Mouse (Mus musculus): ENCODE measurements around the gene Tchp. TPM values are rescaled to one million over a fixed set of nuclear protein-coding genes. Genes with fewer than 3 reads are reported as not detected.

The Tchp gene
- polyA plus RNA-seq, 1 experiment from 2014 or later: 21.5 TPM

DNA sequence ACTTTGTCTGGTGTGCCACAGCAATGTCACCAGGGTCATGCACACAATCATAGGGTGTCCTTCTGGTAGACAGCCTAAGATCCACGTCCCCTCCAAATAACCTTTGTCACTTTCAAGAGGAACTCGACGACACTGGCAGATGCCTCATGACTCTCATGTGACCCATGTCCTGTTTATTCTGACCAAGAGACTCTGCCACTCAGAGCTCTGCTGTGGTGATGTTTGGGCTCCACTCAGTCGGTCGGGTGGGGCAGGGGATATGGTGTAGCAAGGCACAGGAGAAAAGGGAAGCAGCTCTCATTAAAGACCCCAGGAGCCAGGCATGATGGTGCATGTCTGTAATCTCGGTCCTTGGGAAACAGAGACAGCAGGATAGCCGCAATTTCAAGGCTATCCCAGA is 8.5 kb upstream of the Tchp start:
- ATAC-seq (ENCODE audit: low FRiP score, low read depth): no peak
- H3K4me1 ChIP-seq: no peaks in the 10 kb centered on the region
- 74% methylated on average over 7 of the region's 7 CpGs for WGBS
- H3K9ac ChIP-seq (replicated peaks): no peak overlapping the region
- H3K4me3 ChIP-seq: no peak overlapping the region
- H3K27ac ChIP-seq (replicated peaks): no peak overlapping the region
- no peaks in the 10 kb centered on the region for H3K36me3 ChIP-seq
- peaks cover 8% of the 10 kb centered on the region; the same call in 1 of the 2 replicates for H3K27me3 ChIP-seq
- H3K4me2 ChIP-seq (replicated peaks): no peak overlapping the region
- H3K9me3 ChIP-seq: no peaks in the 10 kb centered on the region

GRCm38 (mm10) chr5:114702403-114703392 is 4.9 kb upstream of the Tchp start:
- H3K9ac ChIP-seq (replicated peaks): no peak overlapping the region
- 64% methylated on average over 14 of the region's 14 CpGs for WGBS

DNA sequence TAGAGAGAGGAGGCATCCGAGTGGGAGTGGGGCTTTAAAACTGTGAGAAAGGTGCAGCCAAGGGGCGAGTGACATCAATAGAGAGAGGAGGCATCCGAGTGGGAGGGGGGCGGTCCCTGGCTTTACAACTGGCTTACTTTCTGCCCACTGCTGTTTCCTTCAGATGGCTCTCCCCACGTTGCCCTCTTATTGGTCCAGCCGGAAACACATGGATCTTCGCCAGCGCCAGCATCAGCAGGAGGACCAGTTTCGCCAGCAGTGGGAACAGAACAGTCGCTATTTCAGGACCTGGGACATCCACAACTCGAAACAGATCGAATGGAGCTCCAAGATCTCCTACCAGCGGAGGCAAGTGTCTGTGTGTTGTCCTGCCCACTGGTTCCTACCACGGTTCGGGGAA is 931 bp downstream of the Tchp start:
- no peak for ATAC-seq (ENCODE audit: low FRiP score, low read depth)
- peaks cover 8% of the 10 kb centered on the region for H3K4me1 ChIP-seq
- H3K4me3 ChIP-seq: peak overlapping the region; percentile 90
- no peak overlapping the region for H3K27ac ChIP-seq (replicated peaks)
- no peaks in the 10 kb centered on the region for H3K9me3 ChIP-seq
- WGBS: 58% methylated on average over 15 of the region's 15 CpGs
- H3K27me3 ChIP-seq: peaks cover 5% of the 10 kb centered on the region; the same call in 1 of the 2 replicates
- peaks cover 43% of the 10 kb centered on the region for H3K36me3 ChIP-seq
- H3K4me2 ChIP-seq (replicated peaks): peak overlapping the region; percentile 81
- H3K9ac ChIP-seq (replicated peaks): peak overlapping the region; percentile 78

More at GRCm38 (mm10) chr5:114702403-114703392, 4.9 kb upstream of the Tchp start:
- Histone ChIP-seq H3K36me3 (no peaks in the 10 kb centered on the region), H3K9me3 (no peaks in the 10 kb centered on the region), H3K4me2 (replicated peaks) (no peak overlapping the region), H3K27ac (replicated peaks) (no peak overlapping the region), H3K4me1 (no peaks in the 10 kb centered on the region), H3K27me3 (peaks cover 8% of the 10 kb centered on the region; the same call in 1 of the 2 replicates), H3K4me3 (no peak overlapping the region)
- ATAC-seq (ENCODE audit: low FRiP score, low read depth): no peak

DNA sequence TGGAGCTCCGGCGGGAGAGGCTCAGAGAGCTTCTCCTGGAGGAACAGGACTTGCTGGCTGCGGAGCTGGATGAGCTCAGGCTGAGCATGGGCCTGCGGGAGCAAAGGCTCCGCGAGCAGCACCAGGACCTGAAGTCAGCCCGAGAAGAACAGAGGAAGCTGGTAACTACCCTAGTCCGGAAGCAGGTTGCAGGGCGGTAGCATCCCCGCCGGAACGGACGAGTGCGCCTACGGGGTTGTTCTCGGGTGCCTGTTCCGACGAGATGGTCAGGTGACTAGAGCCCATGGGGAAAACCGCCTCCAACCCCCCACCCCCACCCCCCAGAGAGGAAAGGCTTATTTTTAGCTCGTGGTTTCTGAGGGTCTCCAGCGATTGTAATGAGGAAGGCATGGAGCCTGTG is 1.8 kb downstream of the Tchp start:
- no peaks in the 10 kb centered on the region for H3K9me3 ChIP-seq
- H3K4me1 ChIP-seq: peaks cover 8% of the 10 kb centered on the region
- H3K4me2 ChIP-seq (replicated peaks): no peak overlapping the region
- H3K36me3 ChIP-seq: peaks cover 52% of the 10 kb centered on the region
- no peak overlapping the region for H3K9ac ChIP-seq (replicated peaks)
- WGBS: 96% methylated on average over 21 of the region's 21 CpGs
- no peaks in the 10 kb centered on the region for H3K27me3 ChIP-seq
- no peak for ATAC-seq (ENCODE audit: low FRiP score, low read depth)
- no peak overlapping the region for H3K4me3 ChIP-seq
- no peak overlapping the region for H3K27ac ChIP-seq (replicated peaks)

GRCm38 (mm10) chr5:114714551-114714950 is 7.0 kb downstream of the Tchp start:
- WGBS: 91% methylated on average over 18 of the region's 18 CpGs
- peaks cover 97% of the 10 kb centered on the region for H3K36me3 ChIP-seq

DNA sequence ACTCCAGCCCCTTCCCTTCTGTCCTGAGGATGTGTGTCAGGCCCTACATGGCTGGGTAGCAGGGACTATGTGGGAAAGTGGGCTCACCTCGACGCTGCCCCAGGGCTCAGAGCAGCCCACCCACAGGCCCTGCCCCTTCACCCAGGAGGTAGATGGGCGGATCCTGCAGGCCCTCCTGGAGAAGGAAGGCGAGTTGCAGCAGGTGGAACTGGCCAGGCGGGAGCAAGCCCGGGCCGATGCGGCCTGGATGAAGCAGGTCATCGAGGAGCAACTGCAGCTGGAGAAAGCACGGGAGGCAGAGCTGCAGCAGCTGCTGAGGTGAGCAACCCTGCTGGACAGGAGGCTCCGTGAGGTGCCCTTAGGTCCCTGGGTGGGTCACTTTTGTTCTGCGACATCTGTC is 9.7 kb downstream of the Tchp start:
- Histone ChIP-seq H3K4me3 (no peak overlapping the region), H3K4me2 (replicated peaks) (no peak overlapping the region), H3K9me3 (no peaks in the 10 kb centered on the region), H3K36me3 (peaks cover 98% of the 10 kb centered on the region), H3K9ac (replicated peaks) (no peak overlapping the region), H3K4me1 (no peaks in the 10 kb centered on the region), H3K27me3 (no peaks in the 10 kb centered on the region), H3K27ac (replicated peaks) (no peak overlapping the region)
- 87% methylated on average over 12 of the region's 12 CpGs for WGBS
- no peak for ATAC-seq (ENCODE audit: low FRiP score, low read depth)

More at GRCm38 (mm10) chr5:114714551-114714950, 7.0 kb downstream of the Tchp start:
- Histone ChIP-seq H3K9ac (replicated peaks) (no peak overlapping the region), H3K4me2 (replicated peaks) (no peak overlapping the region), H3K27me3 (no peaks in the 10 kb centered on the region), H3K27ac (replicated peaks) (no peak overlapping the region), H3K4me1 (no peaks in the 10 kb centered on the region), H3K4me3 (no peak overlapping the region), H3K9me3 (no peaks in the 10 kb centered on the region)
- no peak for ATAC-seq (ENCODE audit: low FRiP score, low read depth)

DNA sequence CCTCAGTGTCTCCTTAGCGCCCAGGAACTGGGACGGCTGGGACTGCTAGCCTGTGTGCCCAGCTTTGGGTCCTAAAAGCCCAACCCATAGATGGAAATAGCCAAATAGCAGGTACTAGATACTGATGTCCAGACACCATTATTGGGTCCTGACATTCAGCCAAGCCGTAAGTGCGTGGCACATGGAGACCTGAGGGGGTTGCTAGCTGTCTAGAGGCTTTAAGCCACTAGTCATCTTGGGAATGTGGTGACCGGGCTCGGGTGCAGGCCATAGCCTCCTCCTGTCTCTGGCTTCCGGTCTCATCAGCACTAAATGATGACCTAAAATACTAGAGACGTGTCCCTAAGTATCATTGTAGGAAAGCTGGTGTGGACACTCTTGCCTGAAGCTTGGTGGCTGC is 10.4 kb downstream of the Tchp start:
- Histone ChIP-seq H3K27me3 (no peaks in the 10 kb centered on the region), H3K36me3 (peaks cover 99% of the 10 kb centered on the region), H3K27ac (replicated peaks) (no peak overlapping the region), H3K4me3 (no peak overlapping the region), H3K9me3 (no peaks in the 10 kb centered on the region), H3K4me1 (no peaks in the 10 kb centered on the region), H3K4me2 (replicated peaks) (no peak overlapping the region), H3K9ac (replicated peaks) (no peak overlapping the region)
- WGBS: 94% methylated on average over 8 of the region's 8 CpGs
- no peak for ATAC-seq (ENCODE audit: low FRiP score, low read depth)

DNA sequence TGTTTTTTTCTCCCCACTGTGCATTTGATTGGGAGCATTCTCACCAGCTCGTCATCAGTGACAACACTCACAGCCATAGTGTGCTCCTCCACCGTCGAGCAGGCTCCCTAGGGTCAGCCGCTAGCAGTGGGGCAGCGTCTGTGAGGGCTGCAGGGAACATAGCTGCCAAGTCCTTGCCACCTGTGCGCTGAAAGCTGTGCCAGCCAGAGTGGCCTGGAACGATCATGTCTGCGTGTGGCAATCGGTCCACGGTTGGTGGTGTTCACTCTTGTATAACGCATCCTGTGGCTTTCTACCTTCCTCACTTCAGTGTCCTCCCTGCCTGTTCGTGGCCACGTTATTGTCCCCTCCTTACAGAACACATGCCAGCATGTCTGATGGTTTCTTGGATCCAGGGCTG is 10.9 kb downstream of the Tchp start:
- no peaks in the 10 kb centered on the region for H3K4me1 ChIP-seq
- no peak for ATAC-seq (ENCODE audit: low FRiP score, low read depth)
- H3K36me3 ChIP-seq: peaks cover 95% of the 10 kb centered on the region
- H3K27me3 ChIP-seq: no peaks in the 10 kb centered on the region
- no peaks in the 10 kb centered on the region for H3K9me3 ChIP-seq
- no peak overlapping the region for H3K4me3 ChIP-seq
- no peak overlapping the region for H3K9ac ChIP-seq (replicated peaks)
- WGBS: 91% methylated on average over 13 of the region's 13 CpGs
- H3K27ac ChIP-seq (replicated peaks): no peak overlapping the region
- no peak overlapping the region for H3K4me2 ChIP-seq (replicated peaks)

- WGBS: 91% methylated on average over 20 of the region's 20 CpGs
- no peak overlapping the region for H3K27ac ChIP-seq (replicated peaks)
- no peaks in the 10 kb centered on the region; the same call in 1 of the 2 replicates for H3K9me3 ChIP-seq
- no peak overlapping the region for H3K4me3 ChIP-seq
- no peak overlapping the region for H3K9ac ChIP-seq (replicated peaks)
- peaks cover 95% of the 10 kb centered on the region for H3K36me3 ChIP-seq
- no peaks in the 10 kb centered on the region for H3K27me3 ChIP-seq
- no peak for ATAC-seq (ENCODE audit: low FRiP score, low read depth)
- no peak overlapping the region for H3K4me2 ChIP-seq (replicated peaks)
- H3K4me1 ChIP-seq: no peaks in the 10 kb centered on the region
Measured at GRCm38 (mm10) chr5:114719003-114719927, 11.7 kb downstream of the Tchp start.

GRCm38 (mm10) chr5:114719928-114720270 is 12.3 kb downstream of the Tchp start:
- Histone ChIP-seq H3K9me3 (no peaks in the 10 kb centered on the region; the same call in 1 of the 2 replicates), H3K27me3 (no peaks in the 10 kb centered on the region), H3K9ac (replicated peaks) (no peak overlapping the region), H3K4me3 (no peak overlapping the region), H3K4me2 (replicated peaks) (no peak overlapping the region), H3K36me3 (peaks cover 92% of the 10 kb centered on the region), H3K27ac (replicated peaks) (no peak overlapping the region), H3K4me1 (no peaks in the 10 kb centered on the region)
- 96% methylated on average over 6 of the region's 6 CpGs for WGBS
- ATAC-seq (ENCODE audit: low FRiP score, low read depth): no peak

DNA sequence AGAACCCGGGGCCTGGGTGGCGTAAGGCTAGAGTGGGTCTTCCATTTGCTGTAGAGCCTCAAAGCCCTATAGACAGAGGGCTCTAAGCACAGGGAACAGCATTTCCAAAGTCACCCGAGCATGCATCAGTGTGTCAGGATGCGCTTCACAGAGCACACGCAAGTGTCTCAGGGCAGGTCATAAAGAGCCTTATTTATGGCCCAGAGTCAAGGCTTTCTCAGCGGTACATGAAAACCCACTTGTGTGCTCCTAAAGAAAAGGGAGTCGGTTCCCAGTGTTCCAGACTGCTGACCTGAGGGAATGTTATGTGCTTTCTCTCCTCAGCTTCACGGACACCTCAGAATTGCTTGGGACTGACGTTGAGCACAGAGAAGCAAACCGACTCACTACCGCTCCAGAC is 13.2 kb downstream of the Tchp start:
- H3K36me3 ChIP-seq: peaks cover 84% of the 10 kb centered on the region
- H3K27me3 ChIP-seq: no peaks in the 10 kb centered on the region
- no peak for ATAC-seq (ENCODE audit: low FRiP score, low read depth)
- no peaks in the 10 kb centered on the region; the same call in 1 of the 2 replicates for H3K9me3 ChIP-seq
- no peak overlapping the region for H3K9ac ChIP-seq (replicated peaks)
- no peak overlapping the region for H3K4me3 ChIP-seq
- no peaks in the 10 kb centered on the region for H3K4me1 ChIP-seq
- WGBS: 92% methylated on average over 11 of the region's 11 CpGs
- H3K4me2 ChIP-seq (replicated peaks): no peak overlapping the region
- no peak overlapping the region for H3K27ac ChIP-seq (replicated peaks)

GRCm38 (mm10) chr5:114721969-114722368 is 14.4 kb downstream of the Tchp start:
- WGBS: 94% methylated on average over 10 of the region's 10 CpGs
- Histone ChIP-seq H3K27me3 (no peaks in the 10 kb centered on the region), H3K9me3 (no peaks in the 10 kb centered on the region; the same call in 1 of the 2 replicates), H3K27ac (replicated peaks) (no peak overlapping the region), H3K4me1 (no peaks in the 10 kb centered on the region), H3K9ac (replicated peaks) (no peak overlapping the region), H3K4me3 (no peak overlapping the region), H3K36me3 (peaks cover 80% of the 10 kb centered on the region), H3K4me2 (replicated peaks) (no peak overlapping the region)
- no peak for ATAC-seq (ENCODE audit: low FRiP score, low read depth)
